Mouse (Mus musculus): ENCODE measurements around the gene Prim2.

The Prim2 gene

GRCm38 (mm10) chr1:33604087-33604699 is 65.4 kb downstream of the Prim2 start:
- no peak for DNase-seq (ENCODE audit: low spot score in 2 of 2)

- DNase-seq (ENCODE audit: low spot score in 2 of 2) = no peak
Observed at GRCm38 (mm10) chr1:33599698-33600097, 69.9 kb downstream of the Prim2 start.

- DNase-seq (ENCODE audit: low spot score in 2 of 2) = peak in 1 of 2 experiments; percentile 30
Observed at GRCm38 (mm10) chr1:33599019-33599667, 70.5 kb downstream of the Prim2 start.

GRCm38 (mm10) chr1:33597043-33597442 is 72.6 kb downstream of the Prim2 start:
- no peak for DNase-seq (ENCODE audit: low spot score in 2 of 2)

GRCm38 (mm10) chr1:33595936-33596335 is 73.7 kb downstream of the Prim2 start:
- DNase-seq (ENCODE audit: low spot score in 2 of 2) = no peak

GRCm38 (mm10) chr1:33594966-33595365 is 74.6 kb downstream of the Prim2 start:
- no peak for DNase-seq (ENCODE audit: low spot score in 2 of 2)

GRCm38 (mm10) chr1:33593718-33594388 is 75.7 kb downstream of the Prim2 start:
- no peak for DNase-seq (ENCODE audit: low spot score in 2 of 2)

- DNase-seq (ENCODE audit: low spot score in 2 of 2) = no peak
Observed at GRCm38 (mm10) chr1:33591997-33592608, 77.5 kb downstream of the Prim2 start.

GRCm38 (mm10) chr1:33590556-33591411 is 78.8 kb downstream of the Prim2 start:
- DNase-seq (ENCODE audit: low spot score in 2 of 2) = peak in 1 of 2 experiments; percentile 35

GRCm38 (mm10) chr1:33589531-33589930 is 80.1 kb downstream of the Prim2 start:
- no peak for DNase-seq (ENCODE audit: low spot score in 2 of 2)

- no peak for DNase-seq (ENCODE audit: low spot score in 2 of 2)
Observed at GRCm38 (mm10) chr1:33588557-33588956, 81.0 kb downstream of the Prim2 start.

GRCm38 (mm10) chr1:33584590-33584978 is 85.0 kb downstream of the Prim2 start:
- DNase-seq (ENCODE audit: low spot score in 2 of 2) = no peak

GRCm38 (mm10) chr1:33583817-33584589 is 85.6 kb downstream of the Prim2 start:
- no peak for DNase-seq (ENCODE audit: low spot score in 2 of 2)

GRCm38 (mm10) chr1:33578593-33578992 is 91.0 kb downstream of the Prim2 start:
- no peak for DNase-seq (ENCODE audit: low spot score in 2 of 2)

GRCm38 (mm10) chr1:33574459-33574858 is 95.1 kb downstream of the Prim2 start:
- no peak for DNase-seq (ENCODE audit: low spot score in 2 of 2)

- DNase-seq (ENCODE audit: low spot score in 2 of 2) = no peak
Observed at GRCm38 (mm10) chr1:33565764-33566401, 103.7 kb downstream of the Prim2 start.

- DNase-seq (ENCODE audit: low spot score in 2 of 2) = no peak
Observed at GRCm38 (mm10) chr1:33564032-33564431, 105.6 kb downstream of the Prim2 start.

GRCm38 (mm10) chr1:33563611-33564010 is 106.0 kb downstream of the Prim2 start:
- no peak for DNase-seq (ENCODE audit: low spot score in 2 of 2)

- no peak for DNase-seq (ENCODE audit: low spot score in 2 of 2)
Observed at GRCm38 (mm10) chr1:33556638-33557037, 113.0 kb downstream of the Prim2 start.

GRCm38 (mm10) chr1:33555626-33556025 is 114.0 kb downstream of the Prim2 start:
- DNase-seq (ENCODE audit: low spot score in 2 of 2) = no peak
